16 mouse cellular contexts compared by ENCODE assay signal in genomic region chr9:69331790-69332189, GRCm38 (mm10).
DNase-seq lines count a peak whose midpoint lies in the region; TF ChIP-seq lines count a peak whose summit lies in the region.
"Had no signal": no experiment of that assay in that cellular context is flagged by ENCODE, and none has a peak within 500 bp of the region (broad histone marks: within the 10 kb centered on the region; RNA-seq: fewer than 3 reads in every experiment).

No protein-coding gene starts in this region.

- H3K36me3 ChIP-seq in liver, adult 2 months (ENCODE audit: control insufficient read depth, insufficient read depth, low read length), result no peaks in the 10 kb centered on the region
- H3K36me3 ChIP-seq: hindbrain, embryonic 12.5 days; liver, embryonic 15.5 days; midbrain, embryonic 15.5 days had no signal

- TF ChIP-seq POLR2A in liver, adult 2 months (IDR thresholded peaks at IDR 0.05; ENCODE audit: extremely low read depth, insufficient read depth, low read length), result no peak

- peak; percentile 41 for DNase-seq in adrenal gland, adult 8-10 months
- no peak for DNase-seq in adrenal gland, adult 18-20 months (ENCODE audit: low spot score in 2 of 2)
- peak; percentile 97 for DNase-seq in liver, adult 2 months (ENCODE audit: extremely low read depth, low read depth, low spot score)
- DNase-seq in liver, result no peak
- DNase-seq in adrenal gland, postnatal 14 days, result peak; percentile 66
- DNase-seq in lung, postnatal 36 days, result peak; percentile 45
- no peak for DNase-seq in layer of hippocampus, adult 2 months (ENCODE audit: low spot score in 2 of 2)
- DNase-seq: cerebellum, adult 2 months; gastrocnemius, postnatal 10 days; right cerebral cortex, postnatal 4 days; thymus, postnatal 25 days had no signal

- H3K27ac ChIP-seq in liver, adult 2 months (replicated peaks; ENCODE audit: insufficient read depth, low read depth, low read length), result peak overlapping the region; percentile 84
- no peak overlapping the region for H3K27ac ChIP-seq in layer of hippocampus, adult 2 months
- H3K27ac ChIP-seq: hindbrain, embryonic 12.5 days; left cerebral cortex, adult 2 months; midbrain, embryonic 15.5 days had no signal

- WGBS in liver, adult 2 months, result 25% methylated on average over 3 of the region's 3 CpGs

- no peak for TF ChIP-seq CTCF in liver, adult 2 months (IDR thresholded peaks at IDR 0.05; ENCODE audit: low read depth, low read length)
- no peak for TF ChIP-seq CTCF in layer of hippocampus, adult 2 months (conservative IDR thresholded peaks at IDR 0.05)

- no peak overlapping the region for H3K9ac ChIP-seq in liver, adult 2 months (ENCODE audit: low read depth, low read length)
- H3K9ac ChIP-seq: hindbrain, embryonic 12.5 days; liver, embryonic 15.5 days; midbrain, embryonic 15.5 days had no signal

- H3K27me3 ChIP-seq in liver, adult 2 months (ENCODE audit: control insufficient read depth, insufficient read depth, low read length), result no peaks in the 10 kb centered on the region
- H3K27me3 ChIP-seq: hindbrain, embryonic 12.5 days; liver, embryonic 15.5 days; midbrain, embryonic 15.5 days had no signal

- peaks cover 68% of the 10 kb centered on the region for H3K4me1 ChIP-seq in liver, adult 2 months (ENCODE audit: control insufficient read depth, insufficient read depth, low read length)

- no peak overlapping the region for H3K4me3 ChIP-seq in liver, adult 2 months (ENCODE audit: insufficient read depth, low read depth, low read length)
- no peak overlapping the region for H3K4me3 ChIP-seq in layer of hippocampus, adult 2 months
- H3K4me3 ChIP-seq: erythroblast, embryonic 14.5 days; hindbrain, embryonic 12.5 days; left cerebral cortex, adult 2 months; liver, embryonic 15.5 days; midbrain, embryonic 15.5 days had no signal

- H3K79me2 ChIP-seq in liver, adult 2 months (ENCODE audit: control insufficient read depth, insufficient read depth, low read length), result peaks cover 63% of the 10 kb centered on the region

Comparison
In these comparisons a context has a peak if more than half of its experiments do, and no peak if none do; other contexts are left out.
1. DNase-seq: peak in adrenal gland, adult 8-10 months (single experiment), liver, adult 2 months (single experiment), adrenal gland, postnatal 14 days (single experiment) and lung, postnatal 36 days (single experiment); none in adrenal gland, adult 18-20 months (0 of 2), liver (single experiment) and layer of hippocampus, adult 2 months (0 of 2).